Mouse (Mus musculus) lung, adult 2 months (tissue): ENCODE results near the gene Kidins220.

Experiments used
- CTCF ChIP-seq: fragments of 200-500 bp; IDR thresholded peaks from 2 replicates; pipeline ENCODE4 v1.5.1; 2011; ENCODE audit warnings: mild to moderate bottlenecking, low read length, control low read depth; ENCODE audit not compliant: insufficient read depth
- POLR2A ChIP-seq: fragments of 200-500 bp; IDR thresholded peaks from 2 replicates; pipeline ENCODE4 v1.6.1; 2011; ENCODE audit warnings: low read depth, mild to moderate bottlenecking, control low read depth, low read length, borderline replicate concordance; ENCODE audit errors: extremely low read depth

DNA sequence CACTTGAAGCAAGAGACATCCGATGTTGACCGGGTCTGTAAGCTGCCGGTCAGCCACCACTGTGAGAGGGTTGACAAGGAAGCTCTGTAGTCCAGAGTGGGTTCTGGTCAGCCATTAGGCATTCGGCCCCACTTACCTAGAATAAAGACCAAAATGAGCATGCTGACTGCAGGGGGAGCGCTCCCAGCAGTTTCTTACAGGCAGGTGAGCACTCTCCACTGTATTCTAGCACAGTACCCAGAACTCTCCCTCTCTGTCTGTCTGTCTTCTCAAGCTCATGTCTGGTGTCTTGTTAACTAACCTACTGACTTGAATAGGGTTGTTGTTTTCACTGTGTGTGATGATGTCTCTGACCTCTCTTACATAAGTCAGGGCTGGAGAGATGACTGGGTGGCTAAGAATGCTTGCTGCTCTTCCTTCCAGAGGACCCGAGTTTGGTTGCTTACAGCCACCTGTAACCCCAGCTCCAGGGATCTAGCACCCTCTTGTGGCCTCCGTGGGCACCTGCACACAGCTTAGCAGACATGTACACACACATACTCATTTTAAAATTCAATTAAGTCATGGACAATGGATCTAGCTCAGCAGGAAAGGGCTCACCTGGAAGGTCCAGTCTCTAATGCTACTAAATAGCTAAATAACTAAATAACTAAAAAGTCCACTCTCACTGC is 24.2 kb upstream of the Kidins220 start:
- TF ChIP-seq POLR2A (no peak), CTCF (0 out of 2 replicates have a peak, but pooled peaks have one; percentile 28)
